Comparison of ENCODE assay signal across 19 mouse cellular contexts in genomic region chr13:24161105-24161504, GRCm38 (mm10).
A peak's percentile ranks its signal among the peaks of the same experiment; 100 is the strongest.
DNase-seq lines count a peak whose midpoint lies in the region; ATAC-seq and TF ChIP-seq lines count a peak whose summit lies in the region.
"Had no signal": no experiment of that assay in that cellular context is flagged by ENCODE, and none has a peak within 500 bp of the region (broad histone marks: within the 10 kb centered on the region; RNA-seq: fewer than 3 reads in every experiment).

No protein-coding gene starts in this region.

- no peak overlapping the region for H3K4me3 ChIP-seq in MEL (ENCODE audit: control insufficient read depth in 1 of 2, insufficient read depth in 1 of 2, low read depth in 2 of 2, low read length in 2 of 2)
- no peak overlapping the region for H3K4me3 ChIP-seq in intestine, embryonic 16.5 days (ENCODE audit: low read length)
- H3K4me3 ChIP-seq in liver, embryonic 15.5 days (replicated peaks): no peak overlapping the region
- H3K4me3 ChIP-seq: forebrain, embryonic 15.5 days; stomach, embryonic 15.5 days had no signal

- no peaks in the 10 kb centered on the region for H3K9me3 ChIP-seq in MEL (replicated peaks; ENCODE audit: insufficient read depth, low read length)
- no peaks in the 10 kb centered on the region for H3K9me3 ChIP-seq in intestine, embryonic 16.5 days (ENCODE audit: control insufficient read depth, low read length)
- H3K9me3 ChIP-seq in liver, embryonic 15.5 days (replicated peaks): no peaks in the 10 kb centered on the region
- H3K9me3 ChIP-seq: forebrain, embryonic 15.5 days; stomach, embryonic 15.5 days had no signal

- no peak overlapping the region for H3K27ac ChIP-seq in MEL (ENCODE audit: control insufficient read depth, low read depth, low read length)
- no peak overlapping the region for H3K27ac ChIP-seq in intestine, embryonic 16.5 days (ENCODE audit: low read length)
- peak overlapping the region; percentile 99 for H3K27ac ChIP-seq in liver, embryonic 15.5 days (replicated peaks)
- H3K27ac ChIP-seq: forebrain, embryonic 15.5 days; kidney, postnatal 0 days; macrophage; stomach, embryonic 15.5 days had no signal

- H3K9ac ChIP-seq in MEL (ENCODE audit: control insufficient read depth, low read depth, low read length, poor library complexity, severe bottlenecking): no peak overlapping the region
- H3K9ac ChIP-seq in intestine, embryonic 16.5 days (ENCODE audit: low read depth, low read length): no peak overlapping the region
- peak overlapping the region; percentile 36; the same call in 1 of the 2 replicates for H3K9ac ChIP-seq in liver, embryonic 15.5 days
- H3K9ac ChIP-seq: forebrain, embryonic 15.5 days; stomach, embryonic 15.5 days had no signal

- H3K4me2 ChIP-seq in intestine, embryonic 16.5 days (ENCODE audit: low read depth, low read length): no peak overlapping the region
- H3K4me2 ChIP-seq in liver, embryonic 15.5 days: peak overlapping the region; percentile 27
- H3K4me2 ChIP-seq: forebrain, embryonic 15.5 days; midbrain, embryonic 11.5 days; stomach, embryonic 15.5 days had no signal

- H3K79me2 ChIP-seq in MEL (ENCODE audit: control insufficient read depth, insufficient read depth, low read length, poor library complexity): no peaks in the 10 kb centered on the region

- TF ChIP-seq RAD21 in MEL (IDR thresholded peaks at IDR 0.05; ENCODE audit: low read depth, low read length): no peak

- no peak for TF ChIP-seq CTCF in MEL (IDR thresholded peaks at IDR 0.05 in 2 of 3, conservative IDR thresholded peaks at IDR 0.05 in 1 of 3; ENCODE audit: control insufficient read depth in 1 of 3, insufficient read depth in 1 of 3, low read depth in 2 of 3, low read length in 3 of 3, poor library complexity in 1 of 3, severe bottlenecking in 1 of 3)

- no peaks in the 10 kb centered on the region for H3K27me3 ChIP-seq in MEL (ENCODE audit: control insufficient read depth in 1 of 2, insufficient read depth in 2 of 2, low read length in 2 of 2)
- H3K27me3 ChIP-seq in intestine, embryonic 16.5 days (replicated peaks; ENCODE audit: control insufficient read depth, insufficient read depth, low read length): no peaks in the 10 kb centered on the region
- H3K27me3 ChIP-seq in liver, embryonic 15.5 days: no peaks in the 10 kb centered on the region
- H3K27me3 ChIP-seq: forebrain, embryonic 15.5 days; stomach, embryonic 15.5 days had no signal

- no peak for TF ChIP-seq POLR2A in MEL (IDR thresholded peaks at IDR 0.05; ENCODE audit: control insufficient read depth in 1 of 2, insufficient read depth in 1 of 2, low read depth in 1 of 2, low read length in 2 of 2, poor library complexity in 1 of 2)

- peak; percentile 17 for DNase-seq in MEL (ENCODE audit: low read depth, low spot score)
- peak; percentile 33 for DNase-seq in c-Kit-positive CD71-positive TER-119-negative erythroid progenitor cells, embryonic 14.5 days (ENCODE audit: low read depth)
- DNase-seq in urinary bladder, adult 18-20 months (ENCODE audit: low spot score in 2 of 2): no peak
- no peak for DNase-seq in left cerebral cortex, adult 11 months (ENCODE audit: low spot score)
- DNase-seq in frontal cortex, postnatal 10 days (ENCODE audit: low spot score in 2 of 2): no peak
- DNase-seq: adrenal gland, adult 2 months; cerebellum, adult 18-20 months; cerebellum, postnatal 25 days; heart, postnatal 36 days; kidney, adult 18-20 months; right cerebral cortex, adult 18-20 months had no signal

- peaks cover 0 to 17% of the 10 kb centered on the region in 2 experiments; a peak in 2 of 4 replicates for H3K36me3 ChIP-seq in MEL (ENCODE audit: control insufficient read depth in 1 of 2, insufficient read depth in 2 of 2, low read length in 2 of 2)
- H3K36me3 ChIP-seq in intestine, embryonic 16.5 days (ENCODE audit: control insufficient read depth, insufficient read depth, low read length): 0 out of 2 replicates have a peak, but pooled peaks cover 3% of the 10 kb centered on the region
- no peaks in the 10 kb centered on the region for H3K36me3 ChIP-seq in liver, embryonic 15.5 days (replicated peaks)
- H3K36me3 ChIP-seq: forebrain, embryonic 15.5 days; stomach, embryonic 15.5 days had no signal

- peaks cover 6 to 11% of the 10 kb centered on the region in 2 experiments for H3K4me1 ChIP-seq in MEL (ENCODE audit: control insufficient read depth in 1 of 2, insufficient read depth in 2 of 2, low read length in 2 of 2)
- H3K4me1 ChIP-seq in intestine, embryonic 16.5 days (ENCODE audit: control insufficient read depth, insufficient read depth, low read length): peaks cover 6% of the 10 kb centered on the region; the same call in 1 of the 2 replicates
- H3K4me1 ChIP-seq in liver, embryonic 15.5 days (replicated peaks): peaks cover 57% of the 10 kb centered on the region
- H3K4me1 ChIP-seq: forebrain, embryonic 15.5 days; stomach, embryonic 15.5 days had no signal

- no peak for TF ChIP-seq EP300 in MEL (IDR thresholded peaks at IDR 0.05; ENCODE audit: low read depth in 1 of 2, low read length in 2 of 2)

- ATAC-seq in intestine, embryonic 16.5 days: peak; percentile 54
- ATAC-seq in liver, embryonic 15.5 days (ENCODE audit: insufficient read depth): no peak
- ATAC-seq: forebrain, embryonic 15.5 days; hindbrain, embryonic 16.5 days had no signal

- WGBS in intestine, embryonic 16.5 days: 81% methylated on average over 4 of the region's 4 CpGs
- WGBS in liver, embryonic 15.5 days (ENCODE audit: insufficient replicate concordance): 60% methylated on average over 4 of the region's 4 CpGs

TF ChIP-seq in MEL, 35 proteins besides CTCF, POLR2A, EP300 and RAD21:
- TF ChIP-seq ELF1 (IDR thresholded peaks at IDR 0.05; ENCODE audit: low read depth, low read length) (no peak), ZMIZ1 (IDR thresholded peaks at IDR 0.05; ENCODE audit: low read depth, low read length) (no peak), USF2 (IDR thresholded peaks at IDR 0.05; ENCODE audit: borderline replicate concordance in 1 of 2, insufficient read depth in 1 of 2, low read depth in 1 of 2, low read length in 2 of 2) (no peak), ZKSCAN1 (IDR thresholded peaks at IDR 0.05; ENCODE audit: low read depth, low read length) (no peak), TBP (IDR thresholded peaks at IDR 0.05; ENCODE audit: low read depth, low read length) (no peak), ZNF384 (IDR thresholded peaks at IDR 0.05; ENCODE audit: low read depth, low read length) (no peak), USF1 (IDR thresholded peaks at IDR 0.05; ENCODE audit: low read depth, low read length) (no peak), POLR2AphosphoS2 (IDR thresholded peaks at IDR 0.05; ENCODE audit: low read length) (no peak), MYB (IDR thresholded peaks at IDR 0.05; ENCODE audit: low read depth, low read length) (no peak), E2F4 (IDR thresholded peaks at IDR 0.05; ENCODE audit: borderline replicate concordance, low read depth, low read length) (no peak), RCOR1 (IDR thresholded peaks at IDR 0.05; ENCODE audit: low read depth, low read length) (no peak), UBTF (IDR thresholded peaks at IDR 0.05; ENCODE audit: borderline replicate concordance, insufficient read depth, low read depth, low read length) (no peak), HCFC1 (IDR thresholded peaks at IDR 0.05; ENCODE audit: low read depth, low read length) (no peak), ETS1 (IDR thresholded peaks at IDR 0.05; ENCODE audit: low read depth, low read length) (no peak)
TF ChIP-seq in MEL: peak in this region for 0.

Comparison
In these comparisons a context has a peak if more than half of its experiments do, and no peak if none do; other contexts are left out.
1. DNase-seq: peak in MEL (single experiment) and c-Kit-positive CD71-positive TER-119-negative erythroid progenitor cells, embryonic 14.5 days (single experiment); none in urinary bladder, adult 18-20 months (0 of 2), left cerebral cortex, adult 11 months (single experiment) and frontal cortex, postnatal 10 days (0 of 2).